Mouse (Mus musculus) midbrain, embryonic 15.5 days (tissue): Measurements from ENCODE around the gene Arhgef15. TPM values are rescaled to one million over a fixed set of nuclear protein-coding genes. Genes with fewer than 3 reads are reported as not detected.
"Not testable (repeated sequence)": the region's sequence is repeated elsewhere in the genome, so short reads cannot be mapped to it uniquely, and the experiment has no call there.

Experiments
- ATAC-seq: fragments of 200-750 bp; cut with Nextera tagmentation; replicated peaks from 2 replicates; pipeline ENCODE4 v1.8.0; 2017; ENCODE audit warnings: moderate TSS enrichment
- H3K27ac ChIP-seq: fragments of 300-500 bp; sonication (generic); 2 replicates; pipeline ENCODE4 v1.5.1; 2015; ENCODE audit warnings: mild to moderate bottlenecking, inconsistent platforms
- H3K27me3 ChIP-seq: fragments of 300-500 bp; sonication (generic); replicated peaks from 2 replicates; pipeline ENCODE4 v1.6.1; 2015; ENCODE audit warnings: inconsistent platforms
- H3K36me3 ChIP-seq: fragments of 300-500 bp; sonication (generic); replicated peaks from 2 replicates; pipeline ENCODE4 v1.6.1; 2015; ENCODE audit warnings: inconsistent platforms
- H3K4me1 ChIP-seq: fragments of 300-500 bp; sonication (generic); 2 replicates; pipeline ENCODE4 v1.6.1; 2015; ENCODE audit warnings: inconsistent platforms
- H3K4me2 ChIP-seq: fragments of 300-500 bp; sonication (generic); 2 replicates; pipeline ENCODE4 v1.6.1; 2015; ENCODE audit warnings: inconsistent platforms, mild to moderate bottlenecking, moderate library complexity
- H3K4me3 ChIP-seq: fragments of 300-500 bp; sonication (generic); 2 replicates; pipeline ENCODE4 v1.5.1; 2015; ENCODE audit warnings: mild to moderate bottlenecking, inconsistent platforms
- H3K9ac ChIP-seq: fragments of 300-500 bp; sonication (generic); 2 replicates; pipeline ENCODE4 v1.6.1; 2015; ENCODE audit warnings: mild to moderate bottlenecking, inconsistent platforms
- H3K9me3 ChIP-seq: fragments of 300-500 bp; sonication (generic); 2 replicates; pipeline ENCODE4 v1.6.1; 2016; ENCODE audit warnings: inconsistent platforms
- WGBS: fragments of 180-500 bp; shearing (Covaris S2); methylation state at CpG from one replicate; pipeline ENCODE4 v1.1.7; 2015; ENCODE audit warnings: mixed read lengths; 5-methylcytosine and 5-hydroxymethylcytosine counted together
- polyA plus RNA-seq: library from polyadenylated mRNA; unstranded; fragments of >200 nt; fragmentation: Nextera tagmentation; extraction: Ambion mirVana; gene quantifications from 2 replicates; pipeline ENCODE4 v1.2.1, GENCODE M21; 2015

Gene Arhgef15
- polyA plus RNA-seq, 1 experiment from 2014 or later, result 28.7 TPM

- H3K4me3 ChIP-seq, result no peak overlapping the region
- no peaks in the 10 kb centered on the region for H3K9me3 ChIP-seq
- no peak overlapping the region for H3K27ac ChIP-seq
- H3K4me2 ChIP-seq, result no peak overlapping the region
- no peaks in the 10 kb centered on the region; the same call in 1 of the 2 replicates for H3K27me3 ChIP-seq
- H3K9ac ChIP-seq, result no peak overlapping the region
- peaks cover 11% of the 10 kb centered on the region for H3K4me1 ChIP-seq
- 100% methylated on average over 1 of the region's 1 CpGs for WGBS
- H3K36me3 ChIP-seq, result no peaks in the 10 kb centered on the region
- no peak for ATAC-seq
Measured at GRCm38 (mm10) chr11:68975601-68976000, 18.3 kb upstream of the Arhgef15 start.

DNA sequence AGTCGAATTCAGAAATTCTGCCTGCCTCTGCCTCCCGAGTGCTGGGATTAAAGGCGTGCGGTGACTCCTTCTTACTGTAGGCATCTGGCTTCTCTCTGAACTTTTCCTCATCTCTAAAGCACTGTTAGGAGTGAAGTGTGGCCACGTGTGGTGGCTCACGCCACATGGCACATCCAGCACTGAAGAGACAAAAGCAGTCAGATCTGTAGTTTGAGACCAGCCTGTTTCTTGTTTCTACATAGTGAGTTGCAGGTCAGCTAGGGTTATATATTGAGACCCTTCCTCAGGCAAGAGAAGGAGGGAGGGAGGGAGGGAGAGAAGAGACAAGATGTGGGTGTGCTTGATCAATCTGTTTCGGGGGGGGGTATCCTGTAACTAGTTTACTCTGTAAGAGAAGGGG lies 17.8 kb upstream of the Arhgef15 start, which contains the start of gene Rangrf:
Rangrf (minus strand) TSS at position 101 of the 400 bp plus-strand sequence.
- Histone ChIP-seq H3K9ac (no peak within 1 kb of the TSS), H3K4me1 (peaks cover 11% of the 10 kb centered on the region), H3K27me3 (no peaks in the 10 kb centered on the region; the same call in 1 of the 2 replicates), H3K36me3 (no peaks in the 10 kb centered on the region), H3K4me2 (peak within 1 kb of the TSS; percentile 79), H3K27ac (no peak within 1 kb of the TSS), H3K9me3 (no peaks in the 10 kb centered on the region), H3K4me3 (peak within 1 kb of the TSS; percentile 44; the same call in 1 of the 2 replicates)
- no peak for ATAC-seq
- WGBS, result 79% methylated on average over 7 of the region's 7 CpGs

GRCm38 (mm10) chr11:68974059-68974450 lies 16.8 kb upstream of the Arhgef15 start:
- Histone ChIP-seq H3K4me1 (peaks cover 11% of the 10 kb centered on the region), H3K27ac (no peak overlapping the region), H3K4me2 (peak overlapping the region; percentile 79), H3K4me3 (peak overlapping the region; percentile 44), H3K9ac (no peak overlapping the region), H3K9me3 (no peaks in the 10 kb centered on the region), H3K27me3 (no peaks in the 10 kb centered on the region; the same call in 1 of the 2 replicates), H3K36me3 (no peaks in the 10 kb centered on the region)
- 24% methylated on average over 6 of the region's 6 CpGs for WGBS
- no peak for ATAC-seq

GRCm38 (mm10) chr11:68973250-68974058 lies 16.2 kb upstream of the Arhgef15 start:
- H3K27me3 ChIP-seq, H3K9me3 ChIP-seq, H3K27ac ChIP-seq, H3K36me3 ChIP-seq: not testable (repeated sequence)
- peak; percentile 86 for ATAC-seq
- H3K4me3 ChIP-seq, result peak overlapping the region; percentile 44
- peak overlapping the region; percentile 79 for H3K4me2 ChIP-seq
- WGBS, result under 1% methylated on average over 38 of the region's 38 CpGs
- H3K4me1 ChIP-seq, result peaks cover 13% of the 10 kb centered on the region
- peak overlapping the region; percentile 12; the same call in 1 of the 2 replicates for H3K9ac ChIP-seq

DNA sequence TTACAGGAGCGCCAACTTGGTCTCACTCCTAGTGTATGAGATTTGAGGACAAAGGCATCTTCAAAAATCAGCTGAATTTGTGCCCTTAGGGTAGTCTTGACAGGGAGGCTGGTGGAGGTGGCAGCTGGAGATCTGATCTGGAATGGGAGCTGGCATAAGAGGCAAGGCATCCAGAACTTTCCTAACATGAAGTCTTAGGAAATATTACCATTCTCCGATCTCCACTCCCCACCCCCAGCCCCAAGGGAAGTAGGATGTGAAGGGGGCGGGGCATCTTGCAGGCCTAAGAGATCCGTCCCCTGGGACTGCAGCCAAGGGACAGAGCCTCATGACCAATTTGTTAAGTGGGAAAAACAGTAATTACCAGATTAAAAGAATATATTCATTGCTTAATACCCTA lies 13.0 kb upstream of the Arhgef15 start:
- peaks cover 22% of the 10 kb centered on the region for H3K4me1 ChIP-seq
- H3K9ac ChIP-seq, result no peak overlapping the region
- no peak for ATAC-seq
- no peaks in the 10 kb centered on the region for H3K9me3 ChIP-seq
- no peak overlapping the region for H3K4me3 ChIP-seq
- WGBS, result 71% methylated on average over 4 of the region's 4 CpGs
- no peaks in the 10 kb centered on the region; the same call in 1 of the 2 replicates for H3K27me3 ChIP-seq
- no peaks in the 10 kb centered on the region for H3K36me3 ChIP-seq
- no peak overlapping the region for H3K4me2 ChIP-seq
- no peak overlapping the region for H3K27ac ChIP-seq

DNA sequence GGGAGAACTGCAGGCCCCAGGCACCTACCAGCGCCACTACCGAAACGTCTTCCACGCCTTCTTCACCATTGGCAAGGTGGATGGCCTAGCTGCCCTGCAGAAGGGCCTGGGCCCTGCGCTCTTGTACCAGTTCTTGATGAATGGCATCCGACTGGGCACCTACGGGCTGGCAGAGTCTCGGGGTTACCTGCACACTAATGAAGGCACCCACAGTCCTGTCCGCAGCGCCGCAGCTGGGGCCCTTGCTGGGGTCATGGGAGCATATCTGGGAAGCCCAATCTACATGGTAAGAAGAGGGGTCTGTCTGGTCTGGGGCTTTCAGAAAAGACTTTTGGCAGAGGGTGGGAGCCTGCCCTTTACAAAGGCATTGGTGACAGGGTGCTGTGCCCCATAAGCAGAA lies 11.5 kb upstream of the Arhgef15 start:
- peak overlapping the region; percentile 81; the same call in 1 of the 2 replicates for H3K4me2 ChIP-seq
- no peak overlapping the region for H3K27ac ChIP-seq
- ATAC-seq, result no peak

DNA sequence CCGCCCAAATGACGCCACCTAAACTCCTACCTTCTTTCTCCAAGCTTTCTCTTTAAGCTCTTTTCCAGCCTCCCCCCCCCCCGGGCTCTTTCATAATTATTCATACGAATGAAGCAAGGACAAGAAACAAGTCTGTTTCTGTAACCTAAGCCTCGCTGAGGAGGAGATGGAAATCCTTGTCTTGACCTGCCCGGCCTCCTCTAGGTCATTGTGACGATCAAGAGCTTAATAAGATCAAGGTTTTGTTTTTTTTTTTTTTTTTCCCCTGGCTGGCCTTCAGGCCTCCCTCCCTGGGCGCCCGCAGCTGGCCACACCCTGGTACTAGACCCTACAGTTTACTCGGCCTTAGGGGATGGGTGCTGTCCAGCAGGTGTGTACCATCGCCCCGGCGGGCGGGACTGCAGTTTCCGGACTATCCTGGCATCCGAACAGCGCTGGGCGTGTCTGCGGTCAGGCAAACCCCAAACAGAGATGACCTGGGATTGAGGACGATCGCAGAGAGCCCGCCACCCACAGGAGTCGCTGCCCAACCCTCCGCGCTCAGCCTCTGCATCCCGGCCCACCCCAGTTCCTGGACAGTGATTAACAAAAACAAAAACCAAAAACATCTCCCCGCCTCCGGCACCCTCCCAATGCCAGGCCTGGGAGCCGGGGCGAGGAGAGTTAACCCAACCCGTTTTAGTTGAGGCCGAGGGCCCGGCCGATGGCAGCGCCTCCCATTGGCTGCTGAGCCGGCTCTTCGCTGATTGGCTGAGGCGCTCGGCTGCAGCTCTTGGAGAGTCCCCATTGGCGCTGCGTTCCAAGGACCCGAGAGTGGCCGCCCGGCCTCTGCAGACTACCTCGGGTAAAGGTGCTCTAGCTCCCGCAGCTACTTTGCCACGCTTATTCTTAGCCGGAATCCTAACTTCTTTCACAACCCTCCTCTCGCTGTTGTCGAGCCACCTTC lies 10.3 kb upstream of the Arhgef15 start, which contains the start of gene Slc25a35:
Slc25a35 (plus strand) TSS at position 795 of the 946 bp plus-strand sequence.
- H3K4me1 ChIP-seq, result peaks cover 12% of the 10 kb centered on the region
- H3K9me3 ChIP-seq, result no peaks in the 10 kb centered on the region
- ATAC-seq, result peak; percentile 97
- H3K9ac ChIP-seq, result peak within 1 kb of the TSS; percentile 60
- H3K4me2 ChIP-seq, result peak within 1 kb of the TSS; percentile 81
- H3K27ac ChIP-seq, result peak within 1 kb of the TSS; percentile 40
- H3K4me3 ChIP-seq, result peak within 1 kb of the TSS; percentile 50
- WGBS, result 1% methylated on average over 50 of the region's 50 CpGs
- H3K27me3 ChIP-seq, result no peaks in the 10 kb centered on the region; the same call in 1 of the 2 replicates
- H3K36me3 ChIP-seq, result no peaks in the 10 kb centered on the region

More for the DNA sequence above, 11.5 kb upstream of the Arhgef15 start:
- 82% methylated on average over 11 of the region's 11 CpGs for WGBS
- peaks cover 18% of the 10 kb centered on the region for H3K4me1 ChIP-seq
- no peaks in the 10 kb centered on the region; the same call in 1 of the 2 replicates for H3K27me3 ChIP-seq
- H3K9ac ChIP-seq, result 0 out of 2 replicates have a peak overlapping the region, but pooled peaks have one; percentile 60
- no peaks in the 10 kb centered on the region for H3K36me3 ChIP-seq
- no peak overlapping the region for H3K4me3 ChIP-seq
- no peaks in the 10 kb centered on the region for H3K9me3 ChIP-seq

DNA sequence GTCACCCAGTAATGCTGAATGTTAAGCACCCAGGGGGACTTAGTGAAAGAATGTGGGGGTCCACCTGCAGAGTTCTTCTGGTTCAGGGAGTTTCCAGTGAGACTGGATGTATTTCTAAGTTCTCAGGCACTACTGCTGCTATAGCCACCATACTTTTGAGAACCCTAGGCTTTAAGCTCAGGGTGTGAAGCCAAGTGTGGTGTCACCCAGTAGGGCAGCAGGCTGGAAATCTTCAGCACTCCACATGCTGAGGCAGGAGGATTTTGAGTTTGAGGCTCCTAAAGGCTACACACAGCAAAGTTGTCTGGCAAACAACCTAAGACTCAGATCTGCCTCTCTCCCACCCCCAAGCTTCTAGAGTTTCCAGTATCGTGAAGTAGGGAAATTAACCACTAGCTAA lies 9.3 kb upstream of the Arhgef15 start:
- H3K4me2 ChIP-seq, result no peak overlapping the region; the same call in 1 of the 2 replicates
- H3K9ac ChIP-seq, result no peak overlapping the region
- no peak for ATAC-seq
- no peaks in the 10 kb centered on the region for H3K36me3 ChIP-seq
- H3K4me1 ChIP-seq, result peaks cover 11% of the 10 kb centered on the region
- no peak overlapping the region for H3K4me3 ChIP-seq
- no peaks in the 10 kb centered on the region for H3K27me3 ChIP-seq
- no peak overlapping the region for H3K27ac ChIP-seq
- no peaks in the 10 kb centered on the region for H3K9me3 ChIP-seq
- WGBS, result 60% methylated on average over 1 of the region's 1 CpGs

GRCm38 (mm10) chr11:68965845-68966244 lies 8.6 kb upstream of the Arhgef15 start:
- 26% methylated on average over 3 of the region's 3 CpGs for WGBS
- peaks cover 11% of the 10 kb centered on the region for H3K4me1 ChIP-seq
- no peak for ATAC-seq
- H3K9ac ChIP-seq, result no peak overlapping the region
- no peaks in the 10 kb centered on the region for H3K36me3 ChIP-seq
- H3K27ac ChIP-seq, result no peak overlapping the region
- no peak overlapping the region for H3K4me3 ChIP-seq
- H3K9me3 ChIP-seq, result no peaks in the 10 kb centered on the region
- no peak overlapping the region for H3K4me2 ChIP-seq
- H3K27me3 ChIP-seq, result no peaks in the 10 kb centered on the region

GRCm38 (mm10) chr11:68965050-68965449 lies 7.8 kb upstream of the Arhgef15 start:
- no peak overlapping the region for H3K27ac ChIP-seq
- no peak overlapping the region for H3K4me2 ChIP-seq
- peaks cover 11% of the 10 kb centered on the region for H3K4me1 ChIP-seq
- H3K9me3 ChIP-seq, result no peaks in the 10 kb centered on the region
- no peaks in the 10 kb centered on the region for H3K36me3 ChIP-seq
- H3K4me3 ChIP-seq, result no peak overlapping the region
- no peak overlapping the region for H3K9ac ChIP-seq
- no peaks in the 10 kb centered on the region for H3K27me3 ChIP-seq
- ATAC-seq, result no peak

DNA sequence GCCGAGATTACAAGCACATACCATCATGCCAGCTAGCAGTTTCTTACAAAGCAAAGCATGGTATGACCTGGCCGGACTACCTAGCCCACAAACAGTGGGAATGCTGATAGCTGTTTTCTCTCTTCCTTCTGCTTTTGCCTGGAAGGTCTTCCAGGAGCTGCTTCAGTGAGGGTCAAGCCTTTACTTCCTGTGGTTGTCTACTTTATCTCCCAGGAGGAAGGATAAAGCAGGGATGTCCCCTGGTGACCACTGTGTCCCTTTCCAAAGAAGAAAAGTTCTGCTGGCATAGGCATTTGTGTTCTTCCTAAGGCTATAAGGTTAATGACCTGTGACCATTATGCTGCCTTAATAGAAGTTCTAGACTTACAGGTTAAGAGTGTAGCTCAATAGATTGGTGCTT lies 6.1 kb upstream of the Arhgef15 start:
- ATAC-seq, result no peak
- WGBS, result 86% methylated on average over 2 of the region's 2 CpGs
- Histone ChIP-seq H3K27me3 (no peaks in the 10 kb centered on the region), H3K4me2 (no peak overlapping the region), H3K36me3 (no peaks in the 10 kb centered on the region), H3K9ac (no peak overlapping the region), H3K4me3 (no peak overlapping the region), H3K4me1 (peaks cover 9% of the 10 kb centered on the region), H3K27ac (no peak overlapping the region), H3K9me3 (no peaks in the 10 kb centered on the region)

GRCm38 (mm10) chr11:68962159-68962558 lies 4.9 kb upstream of the Arhgef15 start:
- H3K27ac ChIP-seq, H3K36me3 ChIP-seq, H3K4me2 ChIP-seq, ATAC-seq, H3K4me1 ChIP-seq, H3K9me3 ChIP-seq, H3K4me3 ChIP-seq, H3K27me3 ChIP-seq, H3K9ac ChIP-seq: not testable (repeated sequence)
- 24% methylated on average over 11 of the region's 11 CpGs for whole genome bisulfite sequencing
